18 mouse cellular contexts compared by ENCODE assay signal in the genomic region with DNA sequence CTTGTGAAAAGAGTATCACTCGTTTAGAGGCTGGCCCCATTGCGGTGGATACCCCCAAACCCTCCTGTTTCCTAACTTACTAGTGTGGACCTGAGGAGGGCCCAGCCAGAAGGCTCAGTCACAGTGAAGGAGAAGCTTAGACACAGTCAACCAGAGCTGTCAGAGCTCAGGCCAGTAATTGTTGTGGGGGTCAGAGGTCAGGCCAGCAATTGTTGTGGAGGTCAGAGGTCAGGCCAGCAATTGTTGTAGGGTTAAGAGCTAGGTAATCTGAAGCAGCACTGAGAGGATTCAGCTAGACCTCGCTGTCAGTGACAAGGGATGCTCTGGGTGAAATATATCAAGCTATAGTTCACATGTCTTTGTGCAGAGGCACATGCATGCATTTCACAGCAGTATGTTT.
"Had no signal": no experiment of that assay in that cellular context is flagged by ENCODE, and none has a peak within 500 bp of the region (broad histone marks: within the 10 kb centered on the region; RNA-seq: fewer than 3 reads in every experiment).

No protein-coding gene starts in this region.

- H3K4me3 ChIP-seq: kidney, embryonic 15.5 days; left cerebral cortex, adult 2 months; liver, embryonic 13.5 days; midbrain, embryonic 15.5 days; neural tube, embryonic 12.5 days; neural tube, embryonic 15.5 days; stomach, embryonic 15.5 days had no signal

- H3K4me2 ChIP-seq: kidney, embryonic 15.5 days; liver, embryonic 13.5 days; midbrain, embryonic 15.5 days; neural tube, embryonic 12.5 days; neural tube, embryonic 15.5 days; stomach, embryonic 15.5 days had no signal

- H3K36me3 ChIP-seq: liver, embryonic 13.5 days had no signal

- H3K27me3 ChIP-seq: midbrain, embryonic 15.5 days; neural tube, embryonic 15.5 days; stomach, embryonic 15.5 days had no signal

- H3K4me1 ChIP-seq: liver, embryonic 13.5 days had no signal

- H3K9ac ChIP-seq: kidney, embryonic 15.5 days; liver, embryonic 13.5 days; midbrain, embryonic 15.5 days; neural tube, embryonic 12.5 days; neural tube, embryonic 15.5 days; stomach, embryonic 15.5 days had no signal

- H3K9me3 ChIP-seq: kidney, embryonic 15.5 days; liver, embryonic 13.5 days; midbrain, embryonic 15.5 days; neural tube, embryonic 12.5 days; neural tube, embryonic 15.5 days; stomach, embryonic 15.5 days had no signal

- H3K27ac ChIP-seq: kidney, embryonic 15.5 days; left cerebral cortex, adult 2 months; liver, embryonic 13.5 days; midbrain, embryonic 15.5 days; neural tube, embryonic 12.5 days; neural tube, embryonic 15.5 days; stomach, embryonic 15.5 days had no signal

- DNase-seq: kidney, adult 8-10 months; kidney, postnatal 10 days; kidney, postnatal 36 days; layer of hippocampus, postnatal 36 days; liver, embryonic 13.5 days; lung, adult 2 months; lung, postnatal 14 days; lung, postnatal 4 days; right cerebral cortex, adult 18-20 months; right cerebral cortex, postnatal 14 days; right cerebral cortex, postnatal 4 days; thymus, postnatal 25 days had no signal

- ATAC-seq: midbrain, embryonic 15.5 days had no signal
